Mouse (Mus musculus): ENCODE data around the gene Rasgrf1. TPM values are rescaled to one million over a fixed set of nuclear protein-coding genes. Genes with fewer than 3 reads are reported as not detected.
A peak's percentile ranks its signal among the peaks of the same experiment; 100 is the strongest.

Rasgrf1 gene
- polyA plus RNA-seq, 1 experiment from 2014 or later: 0.78 TPM

- no peak overlapping the region for H3K9ac ChIP-seq (ENCODE audit: low read depth, low read length)
- no peak overlapping the region for H3K27ac ChIP-seq (replicated peaks; ENCODE audit: low read depth, low read length)
- no peak overlapping the region for H3K4me3 ChIP-seq (ENCODE audit: low read depth, low read length)
- WGBS: 76% methylated on average over 6 of the region's 6 CpGs
- no peak for ATAC-seq (ENCODE audit: low read depth)
- H3K4me2 ChIP-seq (ENCODE audit: low read depth, low read length): no peak overlapping the region
- DNase-seq (ENCODE audit: low spot score): no peak
- no peaks in the 10 kb centered on the region for H3K36me3 ChIP-seq (ENCODE audit: control insufficient read depth, insufficient read depth, low read length)
- no peaks in the 10 kb centered on the region for H3K9me3 ChIP-seq (ENCODE audit: control insufficient read depth, low read length)
- H3K4me1 ChIP-seq (ENCODE audit: control insufficient read depth, insufficient read depth, low read length): no peaks in the 10 kb centered on the region
- H3K27me3 ChIP-seq (replicated peaks; ENCODE audit: control insufficient read depth, insufficient read depth, low read length): no peaks in the 10 kb centered on the region
These were observed 106.5 kb downstream of the Rasgrf1 start for GRCm38 (mm10) chr9:90016204-90016603.

GRCm38 (mm10) chr9:90020866-90021265, 111.2 kb downstream of the Rasgrf1 start:
- Histone ChIP-seq H3K4me1 (ENCODE audit: control insufficient read depth, insufficient read depth, low read length) (no peaks in the 10 kb centered on the region), H3K36me3 (ENCODE audit: control insufficient read depth, insufficient read depth, low read length) (no peaks in the 10 kb centered on the region), H3K4me2 (ENCODE audit: low read depth, low read length) (no peak overlapping the region), H3K4me3 (ENCODE audit: low read depth, low read length) (no peak overlapping the region), H3K27me3 (replicated peaks; ENCODE audit: control insufficient read depth, insufficient read depth, low read length) (no peaks in the 10 kb centered on the region), H3K9ac (ENCODE audit: low read depth, low read length) (no peak overlapping the region), H3K9me3 (ENCODE audit: control insufficient read depth, low read length) (no peaks in the 10 kb centered on the region), H3K27ac (replicated peaks; ENCODE audit: low read depth, low read length) (no peak overlapping the region)
- 71% methylated on average over 6 of the region's 6 CpGs for WGBS
- ATAC-seq (ENCODE audit: low read depth) (no peak), DNase-seq (ENCODE audit: low spot score) (no peak)

- Histone ChIP-seq H3K27me3 (replicated peaks; ENCODE audit: control insufficient read depth, insufficient read depth, low read length) (no peaks in the 10 kb centered on the region), H3K36me3 (ENCODE audit: control insufficient read depth, insufficient read depth, low read length) (no peaks in the 10 kb centered on the region), H3K9ac (ENCODE audit: low read depth, low read length) (no peak overlapping the region), H3K4me2 (ENCODE audit: low read depth, low read length) (no peak overlapping the region), H3K4me3 (ENCODE audit: low read depth, low read length) (no peak overlapping the region), H3K27ac (replicated peaks; ENCODE audit: low read depth, low read length) (no peak overlapping the region), H3K9me3 (ENCODE audit: control insufficient read depth, low read length) (no peaks in the 10 kb centered on the region), H3K4me1 (ENCODE audit: control insufficient read depth, insufficient read depth, low read length) (no peaks in the 10 kb centered on the region)
- 91% methylated on average over 4 of the region's 4 CpGs for WGBS
- ATAC-seq (ENCODE audit: low read depth) (no peak), DNase-seq (ENCODE audit: low spot score) (no peak)
These were observed 111.7 kb downstream of the Rasgrf1 start for GRCm38 (mm10) chr9:90021442-90021841.

GRCm38 (mm10) chr9:90027709-90028108, 118.0 kb downstream of the Rasgrf1 start:
- Histone ChIP-seq H3K4me1 (ENCODE audit: control insufficient read depth, insufficient read depth, low read length) (no peaks in the 10 kb centered on the region), H3K4me3 (ENCODE audit: low read depth, low read length) (no peak overlapping the region), H3K27ac (replicated peaks; ENCODE audit: low read depth, low read length) (no peak overlapping the region), H3K9me3 (ENCODE audit: control insufficient read depth, low read length) (no peaks in the 10 kb centered on the region), H3K4me2 (ENCODE audit: low read depth, low read length) (no peak overlapping the region), H3K36me3 (ENCODE audit: control insufficient read depth, insufficient read depth, low read length) (no peaks in the 10 kb centered on the region), H3K27me3 (replicated peaks; ENCODE audit: control insufficient read depth, insufficient read depth, low read length) (no peaks in the 10 kb centered on the region), H3K9ac (ENCODE audit: low read depth, low read length) (no peak overlapping the region)
- WGBS: 87% methylated on average over 6 of the region's 6 CpGs
- no peak for ATAC-seq (ENCODE audit: low read depth)
- DNase-seq (ENCODE audit: low spot score): no peak

GRCm38 (mm10) chr9:90033922-90034321, 124.2 kb downstream of the Rasgrf1 start:
- no peaks in the 10 kb centered on the region for H3K36me3 ChIP-seq (ENCODE audit: control insufficient read depth, insufficient read depth, low read length)
- H3K4me1 ChIP-seq (ENCODE audit: control insufficient read depth, insufficient read depth, low read length): no peaks in the 10 kb centered on the region
- DNase-seq (ENCODE audit: low spot score) (no peak), ATAC-seq (ENCODE audit: low read depth) (no peak)
- no peak overlapping the region for H3K4me2 ChIP-seq (ENCODE audit: low read depth, low read length)
- no peaks in the 10 kb centered on the region for H3K9me3 ChIP-seq (ENCODE audit: control insufficient read depth, low read length)
- H3K27me3 ChIP-seq (replicated peaks; ENCODE audit: control insufficient read depth, insufficient read depth, low read length): no peaks in the 10 kb centered on the region
- no peak overlapping the region for H3K27ac ChIP-seq (replicated peaks; ENCODE audit: low read depth, low read length)
- H3K9ac ChIP-seq (ENCODE audit: low read depth, low read length): no peak overlapping the region
- no peak overlapping the region for H3K4me3 ChIP-seq (ENCODE audit: low read depth, low read length)
- WGBS: 90% methylated on average over 4 of the region's 4 CpGs

- H3K27me3 ChIP-seq (replicated peaks; ENCODE audit: control insufficient read depth, insufficient read depth, low read length): no peaks in the 10 kb centered on the region
- no peak overlapping the region for H3K9ac ChIP-seq (ENCODE audit: low read depth, low read length)
- ATAC-seq (ENCODE audit: low read depth) (no peak), DNase-seq (ENCODE audit: low spot score) (no peak)
- H3K27ac ChIP-seq (replicated peaks; ENCODE audit: low read depth, low read length): no peak overlapping the region
- WGBS: 72% methylated on average over 2 of the region's 2 CpGs
- no peaks in the 10 kb centered on the region for H3K36me3 ChIP-seq (ENCODE audit: control insufficient read depth, insufficient read depth, low read length)
- H3K9me3 ChIP-seq (ENCODE audit: control insufficient read depth, low read length): no peaks in the 10 kb centered on the region
- H3K4me2 ChIP-seq (ENCODE audit: low read depth, low read length): no peak overlapping the region
- H3K4me3 ChIP-seq (ENCODE audit: low read depth, low read length): no peak overlapping the region
- no peaks in the 10 kb centered on the region for H3K4me1 ChIP-seq (ENCODE audit: control insufficient read depth, insufficient read depth, low read length)
These were observed 125.5 kb downstream of the Rasgrf1 start for GRCm38 (mm10) chr9:90035168-90035567.

GRCm38 (mm10) chr9:90035794-90036193, 126.1 kb downstream of the Rasgrf1 start:
- H3K9me3 ChIP-seq (ENCODE audit: control insufficient read depth, low read length): no peaks in the 10 kb centered on the region
- H3K4me3 ChIP-seq (ENCODE audit: low read depth, low read length): no peak overlapping the region
- DNase-seq (ENCODE audit: low spot score) (no peak), ATAC-seq (ENCODE audit: low read depth) (no peak)
- no peaks in the 10 kb centered on the region for H3K4me1 ChIP-seq (ENCODE audit: control insufficient read depth, insufficient read depth, low read length)
- no peak overlapping the region for H3K4me2 ChIP-seq (ENCODE audit: low read depth, low read length)
- 94% methylated on average over 3 of the region's 3 CpGs for WGBS
- no peaks in the 10 kb centered on the region for H3K36me3 ChIP-seq (ENCODE audit: control insufficient read depth, insufficient read depth, low read length)
- H3K27me3 ChIP-seq (replicated peaks; ENCODE audit: control insufficient read depth, insufficient read depth, low read length): no peaks in the 10 kb centered on the region
- H3K27ac ChIP-seq (replicated peaks; ENCODE audit: low read depth, low read length): no peak overlapping the region
- no peak overlapping the region for H3K9ac ChIP-seq (ENCODE audit: low read depth, low read length)

GRCm38 (mm10) chr9:90036313-90036712, 126.6 kb downstream of the Rasgrf1 start:
- peak; percentile 68 for ATAC-seq (ENCODE audit: low read depth)
- Histone ChIP-seq H3K36me3 (ENCODE audit: control insufficient read depth, insufficient read depth, low read length) (no peaks in the 10 kb centered on the region), H3K4me3 (ENCODE audit: low read depth, low read length) (no peak overlapping the region), H3K9me3 (ENCODE audit: control insufficient read depth, low read length) (no peaks in the 10 kb centered on the region), H3K9ac (ENCODE audit: low read depth, low read length) (no peak overlapping the region), H3K27ac (replicated peaks; ENCODE audit: low read depth, low read length) (no peak overlapping the region), H3K4me1 (ENCODE audit: control insufficient read depth, insufficient read depth, low read length) (no peaks in the 10 kb centered on the region), H3K27me3 (replicated peaks; ENCODE audit: control insufficient read depth, insufficient read depth, low read length) (no peaks in the 10 kb centered on the region), H3K4me2 (ENCODE audit: low read depth, low read length) (no peak overlapping the region)
- peak; percentile 48 for DNase-seq (ENCODE audit: low spot score)
- WGBS: 65% methylated on average over 4 of the region's 4 CpGs

GRCm38 (mm10) chr9:90038535-90038934, 128.8 kb downstream of the Rasgrf1 start:
- no peaks in the 10 kb centered on the region for H3K4me1 ChIP-seq (ENCODE audit: control insufficient read depth, insufficient read depth, low read length)
- no peak overlapping the region for H3K4me3 ChIP-seq (ENCODE audit: low read depth, low read length)
- no peak overlapping the region for H3K4me2 ChIP-seq (ENCODE audit: low read depth, low read length)
- H3K27ac ChIP-seq (replicated peaks; ENCODE audit: low read depth, low read length): no peak overlapping the region
- H3K36me3 ChIP-seq (ENCODE audit: control insufficient read depth, insufficient read depth, low read length): no peaks in the 10 kb centered on the region
- DNase-seq (ENCODE audit: low spot score): no peak
- H3K9ac ChIP-seq (ENCODE audit: low read depth, low read length): no peak overlapping the region
- no peak for ATAC-seq (ENCODE audit: low read depth)
- H3K27me3 ChIP-seq (replicated peaks; ENCODE audit: control insufficient read depth, insufficient read depth, low read length): no peaks in the 10 kb centered on the region
- 84% methylated on average over 4 of the region's 4 CpGs for WGBS
- no peaks in the 10 kb centered on the region for H3K9me3 ChIP-seq (ENCODE audit: control insufficient read depth, low read length)

All from embryonic facial prominence, embryonic 14.5 days (tissue).